Mouse (Mus musculus) midbrain, embryonic 10.5 days (tissue): Measurements from ENCODE around the gene Syngr1. TPM values are rescaled to one million over a fixed set of nuclear protein-coding genes. Genes with fewer than 3 reads are reported as not detected.

Experiments
- DNase-seq: peaks from one replicate; pipeline ENCODE4 v3.0.0-alpha.2; 2017; ENCODE audit warnings: low spot score
- H3K27ac ChIP-seq: fragments of 300-500 bp; sonication (generic); replicated peaks from 2 replicates; pipeline ENCODE4 v1.5.1; 2016; ENCODE audit warnings: mild to moderate bottlenecking
- H3K27me3 ChIP-seq: fragments of 300-500 bp; sonication (generic); 2 replicates; pipeline ENCODE4 v1.6.1; 2016; ENCODE audit warnings: low read depth, mild to moderate bottlenecking; ENCODE audit not compliant: poor library complexity, severe bottlenecking
- H3K36me3 ChIP-seq: fragments of 300-500 bp; sonication (generic); 2 replicates; pipeline ENCODE4 v1.6.1; 2016; ENCODE audit warnings: mild to moderate bottlenecking, moderate library complexity
- H3K4me1 ChIP-seq: fragments of 300-500 bp; sonication (generic); 2 replicates; pipeline ENCODE4 v1.6.1; 2016
- H3K4me3 ChIP-seq: fragments of 300-500 bp; sonication (generic); 2 replicates; pipeline ENCODE4 v1.5.1; 2016; ENCODE audit warnings: mild to moderate bottlenecking, moderate library complexity
- H3K9me3 ChIP-seq: fragments of 300-500 bp; sonication (generic); replicated peaks from 2 replicates; pipeline ENCODE4 v1.6.1; 2016; ENCODE audit warnings: mild to moderate bottlenecking
- WGBS: fragments of 180-500 bp; shearing (Covaris S2); methylation state at CpG from one replicate; pipeline ENCODE4 v1.1.7; 2016; 5-methylcytosine and 5-hydroxymethylcytosine counted together
- polyA plus RNA-seq: library from polyadenylated mRNA; unstranded; fragments of >200 nt; fragmentation: Nextera tagmentation; extraction: Ambion mirVana; gene quantifications from 2 replicates; pipeline ENCODE4 v1.2.1, GENCODE M21; 2016

The Syngr1 gene
- polyA plus RNA-seq, 1 experiment from 2014 or later = 7.7 TPM

GRCm38 (mm10) chr15:80083276-80083731 lies 7.8 kb upstream of the Syngr1 start:
- peak overlapping the region; percentile 97 for H3K27ac ChIP-seq
- H3K4me3 ChIP-seq = peak overlapping the region; percentile 89
- peaks cover 37% of the 10 kb centered on the region for H3K4me1 ChIP-seq
- peak; percentile 97 for DNase-seq
- H3K27me3 ChIP-seq = no peaks in the 10 kb centered on the region
- under 1% methylated on average over 30 of the region's 30 CpGs for WGBS
- peaks cover 42% of the 10 kb centered on the region for H3K36me3 ChIP-seq
- H3K9me3 ChIP-seq = no peaks in the 10 kb centered on the region

DNA sequence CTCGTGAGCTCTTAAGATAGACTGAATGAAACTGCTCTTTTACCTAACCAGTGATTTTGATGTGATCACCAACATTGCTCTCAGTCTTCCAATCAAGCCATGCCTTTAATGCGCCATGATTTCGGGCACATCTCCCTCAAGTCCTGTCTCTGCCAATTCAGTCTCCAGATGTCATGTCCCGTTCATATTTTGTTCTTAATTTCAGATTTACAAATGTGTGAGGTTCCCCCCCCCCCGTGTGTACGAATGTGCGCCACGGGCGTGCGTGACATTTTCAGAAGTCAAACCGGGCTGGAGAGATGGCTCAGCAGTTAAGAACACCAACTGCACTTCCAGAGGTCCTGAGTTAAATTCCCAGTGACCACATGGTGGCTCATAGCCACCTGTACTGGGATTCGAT lies 7.4 kb upstream of the Syngr1 start:
- Histone ChIP-seq H3K9me3 (no peaks in the 10 kb centered on the region), H3K4me3 (peak overlapping the region; percentile 89), H3K27me3 (no peaks in the 10 kb centered on the region), H3K4me1 (peaks cover 37% of the 10 kb centered on the region), H3K27ac (peak overlapping the region; percentile 97), H3K36me3 (peaks cover 38% of the 10 kb centered on the region)
- DNase-seq = no peak
- 1% methylated on average over 12 of the region's 12 CpGs for WGBS

GRCm38 (mm10) chr15:80087406-80088012 lies 3.6 kb upstream of the Syngr1 start:
- H3K36me3 ChIP-seq = peaks cover under 1% of the 10 kb centered on the region; the same call in 1 of the 2 replicates
- 87% methylated on average over 9 of the region's 9 CpGs for WGBS

DNA sequence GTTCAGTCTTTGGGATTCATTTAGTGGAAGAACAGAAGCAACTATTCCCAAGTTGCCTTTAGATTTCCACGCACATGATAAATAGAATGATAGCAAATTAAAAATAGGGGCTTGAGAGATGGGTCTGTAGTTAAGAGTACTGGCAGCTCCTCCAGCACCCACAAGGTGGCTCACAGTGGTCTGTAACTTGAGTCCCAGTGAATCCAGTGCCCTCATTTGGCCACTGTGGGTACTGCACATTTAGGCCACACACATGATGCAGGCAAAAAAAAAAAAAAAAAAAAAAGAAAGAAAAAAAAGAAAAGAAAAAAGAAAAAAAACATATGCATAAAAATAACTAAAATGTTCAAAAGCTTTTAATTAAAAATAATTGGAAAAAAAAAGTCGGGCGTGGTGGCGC lies 2.5 kb upstream of the Syngr1 start:
- 33% methylated on average over 4 of the region's 4 CpGs for WGBS
- H3K36me3 ChIP-seq = no peaks in the 10 kb centered on the region
- peaks cover 44% of the 10 kb centered on the region for H3K27me3 ChIP-seq
- DNase-seq = peak; percentile 82
- no peak overlapping the region for H3K4me3 ChIP-seq
- H3K4me1 ChIP-seq = peaks cover 29% of the 10 kb centered on the region
- H3K9me3 ChIP-seq = no peaks in the 10 kb centered on the region
- H3K27ac ChIP-seq = no peak overlapping the region

More at GRCm38 (mm10) chr15:80087406-80088012, 3.6 kb upstream of the Syngr1 start:
- H3K9me3 ChIP-seq = no peaks in the 10 kb centered on the region
- peaks cover 33% of the 10 kb centered on the region for H3K27me3 ChIP-seq
- H3K27ac ChIP-seq = no peak overlapping the region
- peaks cover 27% of the 10 kb centered on the region for H3K4me1 ChIP-seq
- H3K4me3 ChIP-seq = no peak overlapping the region
- no peak for DNase-seq

DNA sequence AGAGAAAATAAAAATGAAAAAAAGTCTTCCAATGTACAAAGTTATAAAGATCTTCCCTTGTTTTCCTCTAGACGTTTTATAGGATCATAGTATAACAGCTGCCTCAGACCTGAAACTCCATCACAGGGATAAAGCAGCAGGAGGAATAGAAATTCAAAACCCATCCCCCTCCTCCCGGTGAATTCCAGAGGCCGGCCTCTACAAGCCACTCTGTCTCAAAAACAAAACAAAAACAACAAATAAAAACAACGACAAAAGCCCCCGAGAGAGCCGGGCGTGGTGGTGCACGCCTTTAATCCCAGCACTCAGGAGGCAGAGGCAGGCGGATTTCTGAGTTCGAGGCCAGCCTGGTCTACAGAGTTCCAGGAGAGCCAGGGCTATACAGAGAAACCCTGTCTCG lies 979 bp upstream of the Syngr1 start:
- Histone ChIP-seq H3K4me1 (peaks cover 27% of the 10 kb centered on the region), H3K27ac (no peak overlapping the region), H3K9me3 (no peaks in the 10 kb centered on the region), H3K36me3 (no peaks in the 10 kb centered on the region), H3K4me3 (peak overlapping the region; percentile 67), H3K27me3 (peaks cover 57% of the 10 kb centered on the region)
- DNase-seq = no peak
- 76% methylated on average over 11 of the region's 11 CpGs for WGBS

DNA sequence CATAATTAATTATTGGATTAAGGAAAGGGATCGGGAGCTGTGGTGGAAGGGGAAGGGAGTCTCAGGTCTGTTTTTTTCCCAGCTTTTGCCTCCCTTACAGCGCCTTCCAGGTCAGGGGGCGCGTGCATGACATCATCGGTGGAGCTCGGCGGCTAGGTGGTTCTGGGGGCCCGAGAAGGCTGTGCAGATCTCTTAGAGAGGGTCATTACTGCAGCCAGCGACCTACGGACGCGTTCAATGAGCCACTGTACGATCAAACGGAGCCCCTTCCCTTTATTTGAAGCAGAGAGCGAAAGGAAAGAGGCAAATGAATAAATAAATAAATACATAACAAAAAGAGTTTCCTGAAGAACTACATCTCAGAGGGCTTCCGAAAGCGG lies 403 bp upstream of the Syngr1 start:
- no peak for DNase-seq
- peaks cover 27% of the 10 kb centered on the region for H3K4me1 ChIP-seq
- no peaks in the 10 kb centered on the region for H3K9me3 ChIP-seq
- peaks cover 63% of the 10 kb centered on the region for H3K27me3 ChIP-seq
- H3K4me3 ChIP-seq = peak overlapping the region; percentile 67
- peak overlapping the region; percentile 82 for H3K27ac ChIP-seq
- no peaks in the 10 kb centered on the region for H3K36me3 ChIP-seq
- 2% methylated on average over 17 of the region's 17 CpGs for WGBS

- DNase-seq = no peak
- Histone ChIP-seq H3K9me3 (no peaks in the 10 kb centered on the region), H3K27me3 (peaks cover 76% of the 10 kb centered on the region), H3K4me3 (peak overlapping the region; percentile 67), H3K4me1 (peaks cover 35% of the 10 kb centered on the region), H3K36me3 (no peaks in the 10 kb centered on the region), H3K27ac (no peak overlapping the region)
- whole genome bisulfite sequencing = 13% methylated on average over 7 of the region's 7 CpGs
Measured at GRCm38 (mm10) chr15:80092041-80092441, 907 bp downstream of the Syngr1 start.

DNA sequence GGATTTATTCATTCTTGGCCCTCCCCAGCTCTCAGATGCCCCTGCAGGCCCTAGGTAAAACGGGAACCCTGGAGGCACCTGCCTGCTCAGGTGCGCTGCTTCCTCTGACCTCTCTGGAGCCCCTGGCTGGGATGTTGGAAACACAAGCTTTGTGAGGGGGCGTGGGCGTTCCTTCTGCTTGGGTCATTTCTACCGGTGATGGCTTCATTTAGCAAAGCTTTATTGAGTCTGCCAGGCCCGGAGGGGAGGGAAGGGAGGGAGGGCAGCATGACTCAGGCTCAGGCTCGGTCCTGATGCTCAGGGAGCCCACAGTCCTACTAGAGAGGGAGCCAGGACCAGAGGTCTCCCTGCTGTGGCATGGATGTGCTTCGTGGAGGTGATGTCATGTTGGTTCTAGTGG lies 1.5 kb downstream of the Syngr1 start:
- Histone ChIP-seq H3K27ac (no peak overlapping the region), H3K4me3 (peak overlapping the region; percentile 67; the same call in 1 of the 2 replicates), H3K27me3 (peaks cover 81% of the 10 kb centered on the region), H3K4me1 (peaks cover 41% of the 10 kb centered on the region), H3K9me3 (no peaks in the 10 kb centered on the region), H3K36me3 (no peaks in the 10 kb centered on the region)
- no peak for DNase-seq
- 16% methylated on average over 8 of the region's 8 CpGs for WGBS

DNA sequence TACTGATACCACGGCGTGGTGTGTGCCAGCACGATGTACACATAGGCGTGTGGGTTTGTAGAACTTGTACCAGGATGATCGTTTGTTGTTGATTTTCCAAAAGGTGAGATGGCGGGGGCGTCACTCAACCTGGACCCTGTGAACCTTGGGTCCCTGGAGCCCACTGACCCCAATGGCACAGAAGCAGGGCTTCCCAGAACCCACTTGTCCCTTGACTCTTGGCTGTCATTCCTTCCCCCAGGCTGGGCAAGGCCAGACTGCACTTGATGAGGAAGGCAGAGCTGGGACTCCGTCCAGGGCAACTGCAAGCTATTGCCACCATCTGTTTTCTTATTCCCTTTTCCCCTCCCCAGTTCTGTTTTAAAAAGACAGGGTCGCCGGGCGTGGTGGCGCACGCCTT lies 3.1 kb downstream of the Syngr1 start:
- Histone ChIP-seq H3K27me3 (peaks cover 97% of the 10 kb centered on the region), H3K36me3 (no peaks in the 10 kb centered on the region), H3K27ac (no peak overlapping the region), H3K4me1 (peaks cover 57% of the 10 kb centered on the region), H3K9me3 (no peaks in the 10 kb centered on the region), H3K4me3 (no peak overlapping the region)
- no peak for DNase-seq
- WGBS = 94% methylated on average over 13 of the region's 13 CpGs

GRCm38 (mm10) chr15:80095596-80095995 lies 4.5 kb downstream of the Syngr1 start:
- no peak overlapping the region for H3K27ac ChIP-seq
- peaks cover 54% of the 10 kb centered on the region for H3K4me1 ChIP-seq
- WGBS = 79% methylated on average over 1 of the region's 1 CpGs
- H3K36me3 ChIP-seq = no peaks in the 10 kb centered on the region
- H3K4me3 ChIP-seq = no peak overlapping the region
- H3K27me3 ChIP-seq = peaks cover 85% of the 10 kb centered on the region
- no peaks in the 10 kb centered on the region for H3K9me3 ChIP-seq
- DNase-seq = no peak

DNA sequence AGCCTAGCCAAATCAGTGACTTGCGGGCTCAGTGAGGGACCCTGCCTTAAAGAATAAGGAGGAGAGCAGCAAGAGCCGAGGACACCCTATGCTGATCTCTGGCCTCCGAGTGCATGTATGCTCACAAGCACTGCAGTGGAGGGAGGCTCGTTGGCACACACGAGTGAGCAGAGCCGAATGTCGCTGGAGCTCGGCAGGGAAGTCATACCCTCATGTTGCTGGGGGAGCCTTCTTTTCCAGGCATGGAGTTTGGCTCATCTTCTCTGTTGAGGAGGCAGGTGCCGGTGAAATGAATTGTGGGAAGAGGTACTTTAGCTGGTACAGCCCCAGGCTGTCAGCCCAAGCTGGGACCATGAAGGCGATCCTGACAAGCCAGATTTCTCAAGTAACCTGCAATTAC lies 5.3 kb downstream of the Syngr1 start:
- Histone ChIP-seq H3K9me3 (no peaks in the 10 kb centered on the region), H3K4me1 (peaks cover 46% of the 10 kb centered on the region), H3K27ac (no peak overlapping the region), H3K4me3 (no peak overlapping the region), H3K36me3 (no peaks in the 10 kb centered on the region), H3K27me3 (peaks cover 77% of the 10 kb centered on the region)
- 73% methylated on average over 10 of the region's 10 CpGs for WGBS
- no peak for DNase-seq

- H3K36me3 ChIP-seq = no peaks in the 10 kb centered on the region
- H3K27ac ChIP-seq = peak overlapping the region; percentile 58
- 27% methylated on average over 20 of the region's 20 CpGs for WGBS
- peaks cover 68% of the 10 kb centered on the region for H3K27me3 ChIP-seq
- peak; percentile 56 for DNase-seq
- peaks cover 38% of the 10 kb centered on the region for H3K4me1 ChIP-seq
- peak overlapping the region; percentile 19; the same call in 1 of the 2 replicates for H3K4me3 ChIP-seq
- no peaks in the 10 kb centered on the region for H3K9me3 ChIP-seq
Measured at GRCm38 (mm10) chr15:80096946-80097881, 6.1 kb downstream of the Syngr1 start.

DNA sequence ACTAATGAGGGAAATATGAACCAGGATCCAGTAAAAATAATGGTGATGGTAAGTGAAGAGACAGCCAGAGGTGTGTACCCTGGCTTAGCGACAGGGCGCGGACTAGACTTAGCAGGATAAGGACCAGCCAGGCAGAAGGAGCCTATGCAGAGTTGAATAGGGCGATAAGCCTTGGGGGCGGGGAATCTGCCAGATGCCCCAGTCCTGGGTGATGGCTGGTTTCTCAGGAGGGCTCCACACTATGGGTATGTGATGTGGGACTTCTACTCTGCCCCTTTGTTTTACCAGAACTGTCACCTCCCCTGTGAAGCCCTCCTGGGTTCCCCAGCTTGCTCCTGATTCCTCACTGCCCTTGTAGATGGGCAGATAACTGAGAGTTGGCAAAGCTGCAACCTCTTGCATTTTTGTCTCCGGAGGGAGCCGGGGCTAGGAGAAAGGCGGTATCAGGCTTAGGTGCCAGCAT lies 6.9 kb downstream of the Syngr1 start:
- peak overlapping the region; percentile 9; the same call in 1 of the 2 replicates for H3K27ac ChIP-seq
- no peak for DNase-seq
- peak overlapping the region; percentile 19; the same call in 1 of the 2 replicates for H3K4me3 ChIP-seq
- H3K27me3 ChIP-seq = peaks cover 60% of the 10 kb centered on the region
- whole genome bisulfite sequencing = 28% methylated on average over 8 of the region's 8 CpGs
- H3K9me3 ChIP-seq = no peaks in the 10 kb centered on the region
- peaks cover 32% of the 10 kb centered on the region for H3K4me1 ChIP-seq
- no peaks in the 10 kb centered on the region for H3K36me3 ChIP-seq
